Mouse (Mus musculus) frontal cortex, postnatal 14 days (tissue): Measurements from ENCODE around the gene Gm6525.

Experiments
- DNase-seq, 2 experiments: peaks; one replicate each; pipeline ENCODE4 v3.0.0; 2022; ENCODE audit warnings: low spot score in 2 of 2

The Gm6525 gene

GRCm38 (mm10) chr3:84173581-84174154, at the start of gene Gm6525:
Gm6525 (plus strand) TSS chr3:84174104.
- no peak for DNase-seq

- DNase-seq, result no peak
These were observed 48.1 kb upstream of the Gm6525 start for GRCm38 (mm10) chr3:84125704-84126289.

GRCm38 (mm10) chr3:84126721-84127120, 47.2 kb upstream of the Gm6525 start:
- DNase-seq, result no peak

- DNase-seq, result no peak
These were observed 46.5 kb upstream of the Gm6525 start for GRCm38 (mm10) chr3:84127431-84127830.

GRCm38 (mm10) chr3:84128871-84129870, 44.7 kb upstream of the Gm6525 start:
- no peak for DNase-seq

GRCm38 (mm10) chr3:84130776-84131175, 43.1 kb upstream of the Gm6525 start:
- no peak for DNase-seq

- DNase-seq, result no peak
These were observed 42.5 kb upstream of the Gm6525 start for GRCm38 (mm10) chr3:84131369-84131768.

- DNase-seq, result no peak
These were observed 38.5 kb upstream of the Gm6525 start for GRCm38 (mm10) chr3:84135387-84135786.

GRCm38 (mm10) chr3:84135933-84136332, 38.0 kb upstream of the Gm6525 start:
- DNase-seq, result no peak

GRCm38 (mm10) chr3:84136509-84136908, 37.4 kb upstream of the Gm6525 start:
- no peak for DNase-seq

- DNase-seq, result no peak
These were observed 33.0 kb upstream of the Gm6525 start for GRCm38 (mm10) chr3:84140947-84141346.

- no peak for DNase-seq
These were observed 24.1 kb upstream of the Gm6525 start for GRCm38 (mm10) chr3:84149831-84150230.

- DNase-seq, result no peak
These were observed 19.2 kb upstream of the Gm6525 start for GRCm38 (mm10) chr3:84154721-84155141.

GRCm38 (mm10) chr3:84155146-84155545, 18.8 kb upstream of the Gm6525 start:
- DNase-seq, result no peak

- DNase-seq, result peak; percentile 94
These were observed 18.3 kb upstream of the Gm6525 start, which contains the start of gene Mnd1 for GRCm38 (mm10) chr3:84155558-84156006. Mnd1 (minus strand) TSS chr3:84155786.

GRCm38 (mm10) chr3:84156105-84156504, 17.8 kb upstream of the Gm6525 start:
- no peak for DNase-seq

- DNase-seq, result no peak
These were observed 16.9 kb upstream of the Gm6525 start for GRCm38 (mm10) chr3:84157011-84157410.

GRCm38 (mm10) chr3:84157559-84158350, 16.1 kb upstream of the Gm6525 start:
- no peak for DNase-seq

- DNase-seq, result no peak
These were observed 8.5 kb upstream of the Gm6525 start for GRCm38 (mm10) chr3:84165391-84165790.

- no peak for DNase-seq
These were observed 7.8 kb upstream of the Gm6525 start for GRCm38 (mm10) chr3:84166073-84166472.

- no peak for DNase-seq
These were observed 5.0 kb upstream of the Gm6525 start for GRCm38 (mm10) chr3:84168943-84169342.
